Mouse (Mus musculus) embryonic stem cell, embryonic (primary cell): ENCODE measurements around the gene Clic4.

Experiments
- CTCF ChIA-PET, 4 experiments: fragments of 300-600 bp in 2 of 4; fragments of 350-600 bp in 2 of 4; sonication (Branson Sonifier 250); formaldehyde crosslinking; loops; one replicate each; lab custom pipeline; 2022; ENCODE audit warnings: inconsistent platforms in 2 of 4; lab: Charles Lee
- POLR2A ChIA-PET, 4 experiments: fragments of 300-600 bp in 2 of 4; fragments of 350-600 bp in 2 of 4; sonication (Branson Sonifier 250); formaldehyde crosslinking; loops; one replicate each; lab custom pipeline; 2022; ENCODE audit warnings: antibody characterized with exemption in 4 of 4, inconsistent platforms in 1 of 4; lab: Charles Lee

Gene Clic4

GRCm38 (mm10) chr4:135283417-135283816 lies 10.8 kb upstream of the Clic4 start:
- CTCF ChIA-PET: interaction anchor here (0.6 to 1.5 kb wide), 12 partner anchors 9 to 838 kb away, joined by 3 to 8 read pairs (median 4); partner anchors contain the start of gene Clic4 (in 2 of the 4)
- POLR2A ChIA-PET: interaction anchor here (0.6 to 31.6 kb wide), 27 partner anchors 8 to 1460 kb away, joined by 3 to 963 read pairs (median 5); partner anchors contain the start of gene Clic4 (in 3 of the 4)

GRCm38 (mm10) chr4:135282651-135283290 lies 10.2 kb upstream of the Clic4 start:
- CTCF ChIA-PET: interaction anchor here (0.6 to 1.5 kb wide), 16 partner anchors 10 to 838 kb away, joined by 3 to 8 read pairs (median 4); partner anchors contain the start of gene Clic4 (in 2 of the 4)
- POLR2A ChIA-PET: interaction anchor here (0.6 to 31.6 kb wide), 34 partner anchors 8 to 1031 kb away, joined by 3 to 963 read pairs (median 4); partner anchors contain the start of gene Clic4 (in 3 of the 4)

GRCm38 (mm10) chr4:135280016-135280415 lies 7.4 kb upstream of the Clic4 start:
- ChIA-PET CTCF (interaction anchor here in 2 of 4 experiments (0.6 to 1.2 kb wide), 2 partner anchors 13 to 38 kb away, joined by 3 to 4 read pairs; no protein-coding TSS in a partner anchor), POLR2A (interaction anchor here in 3 of 4 experiments (0.6 to 31.6 kb wide), 7 partner anchors 8 to 34 kb away, joined by 3 to 963 read pairs (median 12); partner anchors contain the start of gene Clic4 (in 1 of the 3))

- POLR2A ChIA-PET: interaction anchor here in 3 of 4 experiments (0.5 to 31.6 kb wide), 25 partner anchors 7 to 761 kb away, joined by 3 to 963 read pairs (median 4); partner anchors contain the start of genes Rsrp1 (in 1 of the 3) and Srrm1 (in 1 of the 3)
- CTCF ChIA-PET: interaction anchor here in 2 of 4 experiments (0.6 to 1.3 kb wide), 2 partner anchors 210 to 240 kb away, joined by 3 to 4 read pairs; no protein-coding TSS in a partner anchor
These were observed 4.2 kb upstream of the Clic4 start for GRCm38 (mm10) chr4:135276681-135277379.

- CTCF ChIA-PET: no interaction called here
- POLR2A ChIA-PET: interaction anchor here in 3 of 4 experiments (0.6 to 31.6 kb wide), 13 partner anchors 8 to 414 kb away, joined by 3 to 963 read pairs (median 6); partner anchors contain the start of gene Srrm1 (in 1 of the 3)
These were observed 2.1 kb upstream of the Clic4 start for GRCm38 (mm10) chr4:135274761-135275160.

- CTCF ChIA-PET: interaction anchor here in 3 of 4 experiments (0.5 to 1.3 kb wide), 16 partner anchors 9 to 1534 kb away, joined by 3 to 7 read pairs (median 4); no protein-coding TSS in a partner anchor
- POLR2A ChIA-PET: interaction anchor here (0.6 to 10.0 kb wide), 94 partner anchors 8 to 760 kb away, joined by 3 to 182 read pairs (median 6); partner anchors contain the start of genes Rsrp1 (in 2 of the 4), Srrm1 (in 2 of the 4) and Rcan3 (in 1 of the 4)
These were observed 681 bp upstream of the Clic4 start for GRCm38 (mm10) chr4:135273307-135273682.

GRCm38 (mm10) chr4:135271881-135272616 lies 565 bp downstream of the Clic4 start:
- POLR2A ChIA-PET: interaction anchor here (0.6 to 10.0 kb wide), 94 partner anchors 8 to 1204 kb away, joined by 3 to 182 read pairs (median 6); partner anchors contain the start of genes Rsrp1 (in 2 of the 4), Srrm1 (in 2 of the 4) and Rcan3 (in 1 of the 4)
- CTCF ChIA-PET: interaction anchor here (0.6 to 1.3 kb wide), 17 partner anchors 8 to 528 kb away, joined by 3 to 7 read pairs (median 3); no protein-coding TSS in a partner anchor

- ChIA-PET POLR2A (interaction anchor here (0.6 to 10.0 kb wide), 30 partner anchors 7 to 52 kb away, joined by 3 to 182 read pairs (median 16); no protein-coding TSS in a partner anchor), CTCF (no interaction called here)
These were observed 1.2 kb downstream of the Clic4 start for GRCm38 (mm10) chr4:135271419-135271828.

- ChIA-PET POLR2A (interaction anchor here in 3 of 4 experiments (0.6 to 10.0 kb wide), 30 partner anchors 10 to 225 kb away, joined by 3 to 182 read pairs (median 7); no protein-coding TSS in a partner anchor), CTCF (interaction anchor here in 1 of 4 experiments (0.5 kb wide), 1 partner anchor 42 kb away, joined by 6 read pairs; no protein-coding TSS in a partner anchor)
These were observed 2.1 kb downstream of the Clic4 start for GRCm38 (mm10) chr4:135270476-135270875.

GRCm38 (mm10) chr4:135269656-135270341 lies 2.8 kb downstream of the Clic4 start:
- ChIA-PET CTCF (interaction anchor here in 1 of 4 experiments (0.5 kb wide), 1 partner anchor 42 kb away, joined by 6 read pairs; no protein-coding TSS in a partner anchor), POLR2A (interaction anchor here in 3 of 4 experiments (0.6 to 10.0 kb wide), 39 partner anchors 8 to 346 kb away, joined by 3 to 182 read pairs (median 5); partner anchors contain the start of gene Rsrp1 (in 1 of the 3))

GRCm38 (mm10) chr4:135267521-135267920 lies 5.1 kb downstream of the Clic4 start:
- ChIA-PET CTCF (no interaction called here), POLR2A (interaction anchor here (0.6 to 10.0 kb wide), 18 partner anchors 9 to 74 kb away, joined by 3 to 182 read pairs (median 4); no protein-coding TSS in a partner anchor)

- ChIA-PET POLR2A (interaction anchor here in 3 of 4 experiments (0.5 to 10.0 kb wide), 15 partner anchors 9 to 51 kb away, joined by 3 to 182 read pairs (median 5); no protein-coding TSS in a partner anchor), CTCF (no interaction called here)
These were observed 5.6 kb downstream of the Clic4 start for GRCm38 (mm10) chr4:135266987-135267386.

- POLR2A ChIA-PET: interaction anchor here in 2 of 4 experiments (1.0 to 12.1 kb wide), 5 partner anchors 8 to 336 kb away, joined by 3 to 182 read pairs (median 4); partner anchors contain the start of gene Clic4 (in 2 of the 2)
- CTCF ChIA-PET: no interaction called here
These were observed 12.2 kb downstream of the Clic4 start for GRCm38 (mm10) chr4:135260434-135260833.

- ChIA-PET POLR2A (interaction anchor here (0.7 to 12.1 kb wide), 29 partner anchors 8 to 335 kb away, joined by 3 to 182 read pairs (median 4); partner anchors contain the start of genes Clic4 (in 3 of the 4) and Rsrp1 (in 1 of the 4)), CTCF (interaction anchor here in 2 of 4 experiments (0.5 to 1.1 kb wide), 3 partner anchors 59 to 308 kb away, joined by 3 to 4 read pairs (median 3); no protein-coding TSS in a partner anchor)
These were observed 14.1 kb downstream of the Clic4 start for GRCm38 (mm10) chr4:135258521-135258920.

GRCm38 (mm10) chr4:135257881-135258476 lies 14.6 kb downstream of the Clic4 start:
- POLR2A ChIA-PET: interaction anchor here (0.6 to 12.1 kb wide), 25 partner anchors 9 to 327 kb away, joined by 3 to 182 read pairs (median 4); partner anchors contain the start of gene Clic4 (in 3 of the 4)

More at GRCm38 (mm10) chr4:135257881-135258476, 14.6 kb downstream of the Clic4 start:
- CTCF ChIA-PET: interaction anchor here in 2 of 4 experiments (0.5 to 1.1 kb wide), 3 partner anchors 60 to 307 kb away, joined by 3 to 4 read pairs (median 3); no protein-coding TSS in a partner anchor
